In genomic region chr1:37469007-37469406, GRCm38 (mm10) we compare ENCODE assay signal across 23 mouse cellular contexts.
"Had no signal": no experiment of that assay in that cellular context is flagged by ENCODE, and none has a peak within 500 bp of the region (broad histone marks: within the 10 kb centered on the region; RNA-seq: fewer than 3 reads in every experiment).

No protein-coding gene starts in this region.

- H3K4me3 ChIP-seq: kidney, embryonic 15.5 days; limb, embryonic 12.5 days; limb, embryonic 15.5 days; neural tube, embryonic 12.5 days; neural tube, embryonic 15.5 days; stomach, embryonic 15.5 days had no signal

- H3K27ac ChIP-seq: kidney, embryonic 15.5 days; limb, embryonic 12.5 days; limb, embryonic 15.5 days; liver, embryonic 14.5 days; neural tube, embryonic 12.5 days; neural tube, embryonic 15.5 days; stomach, embryonic 15.5 days had no signal

- H3K27me3 ChIP-seq: kidney, embryonic 15.5 days; limb, embryonic 12.5 days; limb, embryonic 15.5 days; neural tube, embryonic 12.5 days; neural tube, embryonic 15.5 days; stomach, embryonic 15.5 days had no signal

- H3K9ac ChIP-seq: kidney, embryonic 15.5 days; limb, embryonic 12.5 days; limb, embryonic 15.5 days; liver, embryonic 14.5 days; liver, postnatal 0 days; lung, embryonic 14.5 days; neural tube, embryonic 12.5 days; neural tube, embryonic 15.5 days; stomach, embryonic 15.5 days had no signal

- DNase-seq: kidney, adult 8-10 months; kidney, postnatal 14 days; kidney, postnatal 4 days; left cerebral cortex, postnatal 4 days; liver, postnatal 0 days; lung, embryonic 14.5 days; lung, postnatal 10 days; lung, postnatal 4 days; midbrain, embryonic 14.5 days; right cerebral cortex, adult 18-20 months; right cerebral cortex, postnatal 14 days; right cerebral cortex, postnatal 4 days; spleen, adult 18-20 months had no signal

- H3K4me2 ChIP-seq: kidney, embryonic 15.5 days; limb, embryonic 12.5 days; limb, embryonic 15.5 days; liver, embryonic 11.5 days; lung, embryonic 14.5 days; midbrain, embryonic 11.5 days; neural tube, embryonic 12.5 days; neural tube, embryonic 15.5 days; stomach, embryonic 15.5 days had no signal

- ATAC-seq: intestine, postnatal 0 days; liver, postnatal 0 days had no signal

- H3K4me1 ChIP-seq: kidney, embryonic 15.5 days; limb, embryonic 12.5 days; limb, embryonic 15.5 days; neural tube, embryonic 12.5 days; neural tube, embryonic 15.5 days; stomach, embryonic 15.5 days had no signal

- H3K9me3 ChIP-seq: kidney, embryonic 15.5 days; limb, embryonic 12.5 days; limb, embryonic 15.5 days; neural tube, embryonic 12.5 days; neural tube, embryonic 15.5 days; stomach, embryonic 15.5 days had no signal

- H3K36me3 ChIP-seq: kidney, embryonic 15.5 days; limb, embryonic 12.5 days; neural tube, embryonic 12.5 days; neural tube, embryonic 15.5 days; stomach, embryonic 15.5 days had no signal
